Mouse (Mus musculus) retina, postnatal 7 days (tissue): Measurements from ENCODE around the gene Fbxo44.
"Not testable (repeated sequence)": the region's sequence is repeated elsewhere in the genome, so short reads cannot be mapped to it uniquely, and the experiment has no call there.

ENCODE experiments used
- DNase-seq: peaks from one replicate; pipeline ENCODE4 v3.0.0-alpha.2; 2012; ENCODE audit warnings: low read depth, low spot score

The Fbxo44 gene

DNA sequence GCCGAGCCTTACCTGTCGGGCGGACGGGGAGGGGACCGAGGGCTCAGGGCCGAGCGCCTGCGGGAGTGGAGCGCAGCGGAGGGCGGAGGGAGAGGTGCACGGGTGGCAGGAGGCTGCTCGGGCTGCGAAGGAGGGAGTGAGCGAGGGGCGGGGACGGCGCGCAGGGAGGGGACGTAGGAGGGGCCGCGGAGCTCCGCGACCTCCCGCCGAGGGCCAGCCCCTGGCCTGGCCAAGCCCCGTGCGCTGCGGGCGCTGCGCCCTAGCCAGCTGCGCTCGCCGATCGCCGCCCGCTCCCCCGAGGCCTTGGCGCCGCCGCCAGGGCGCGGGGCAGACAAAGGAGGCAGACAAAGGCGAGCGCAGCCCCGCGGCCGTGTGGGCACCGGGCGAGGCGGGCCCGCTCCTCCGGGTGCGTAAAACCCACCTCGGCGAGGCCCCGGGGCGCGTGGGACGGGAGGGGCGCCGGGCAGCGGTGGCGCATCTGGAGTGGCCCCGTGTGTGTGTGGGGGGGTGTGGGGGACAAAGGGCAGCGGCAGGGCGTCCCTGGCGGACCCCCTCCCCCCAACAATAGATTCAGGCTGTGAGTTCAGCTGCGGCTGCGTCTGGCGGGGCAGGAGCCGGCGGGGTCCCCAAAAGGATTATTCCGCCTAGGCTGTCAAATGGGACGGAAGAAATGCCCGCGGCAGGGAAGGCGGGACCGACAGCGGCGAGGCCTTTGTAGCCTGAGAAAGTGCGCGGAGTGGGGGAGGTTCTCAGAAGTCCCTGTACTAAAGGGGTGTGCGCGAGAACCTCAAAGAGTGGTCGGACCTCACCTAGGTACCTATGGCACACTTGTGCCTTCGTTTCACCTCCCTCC lies 29.5 kb downstream of the Fbxo44 start, which contains the start of gene Draxin:
Gene Draxin, minus strand, starts transcription at position 138 of the 853 bp plus-strand sequence.
- DNase-seq, result no peak

- DNase-seq, result no peak
Measured at GRCm38 (mm10) chr4:148130133-148130532, 30.1 kb downstream of the Fbxo44 start, which contains the start of gene Mad2l2. Gene Mad2l2 (plus strand): TSS chr4:148130384.

DNA sequence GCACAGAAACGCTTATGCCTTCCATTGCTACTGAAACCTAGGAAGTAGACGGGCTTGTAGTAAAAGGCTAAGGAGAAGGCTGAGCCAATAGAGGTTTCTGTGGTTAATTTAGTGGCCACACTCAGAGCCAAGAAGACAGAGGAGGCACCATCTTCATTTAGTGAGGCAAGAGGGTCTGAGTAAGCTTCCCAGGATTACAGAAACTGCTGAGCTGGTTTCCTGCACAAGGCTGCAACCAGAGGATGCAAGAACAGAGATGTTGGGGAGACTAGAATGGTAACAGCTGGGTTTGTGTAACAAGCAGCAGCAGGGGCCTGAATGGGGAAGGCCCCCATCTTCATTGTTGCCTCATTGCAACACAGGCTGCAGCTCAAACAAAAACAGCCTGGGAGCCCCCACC lies 31.6 kb downstream of the Fbxo44 start:
- no peak for DNase-seq

DNA sequence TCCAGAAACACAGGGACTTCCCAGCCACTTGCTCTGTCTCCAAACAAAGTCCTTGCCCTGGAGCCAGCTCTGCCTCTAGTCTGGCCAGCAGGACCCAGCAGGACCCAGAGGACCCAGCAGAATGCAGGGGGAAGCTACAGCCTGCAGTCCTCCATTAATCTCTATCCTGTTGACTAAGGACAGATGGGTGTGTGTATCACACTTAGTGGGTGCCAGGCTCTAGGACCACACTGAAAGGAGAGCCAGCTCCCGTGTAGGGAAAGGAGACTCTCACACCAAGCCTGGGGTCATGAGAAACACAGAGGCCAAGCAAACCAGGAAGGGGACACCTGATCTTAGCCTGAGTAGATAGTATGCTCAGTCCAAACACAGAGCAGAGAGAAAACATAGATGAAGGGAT lies 32.0 kb downstream of the Fbxo44 start:
- no peak for DNase-seq

DNA sequence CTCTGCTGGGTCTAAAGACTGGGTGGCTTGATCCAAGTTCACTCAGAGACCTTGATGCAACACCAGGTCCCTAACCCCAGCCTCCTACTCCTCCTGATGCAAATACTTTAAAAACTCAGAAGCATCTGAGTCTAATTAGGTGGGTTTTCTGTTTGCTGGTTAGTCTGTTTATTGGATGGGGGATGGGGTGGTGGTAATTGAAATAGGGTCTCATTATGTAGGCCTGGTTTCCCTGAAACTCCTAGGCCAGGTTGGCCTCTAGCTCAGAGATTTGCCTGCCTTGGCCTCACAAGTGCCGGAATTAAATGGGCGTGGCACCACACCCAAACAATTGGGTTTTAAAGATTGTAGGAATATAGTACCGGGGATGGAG lies 37.6 kb downstream of the Fbxo44 start:
- DNase-seq, result no peak

- DNase-seq, result no peak
Measured at GRCm38 (mm10) chr4:148121982-148122693, 38.1 kb downstream of the Fbxo44 start.

- no peak for DNase-seq
Measured at GRCm38 (mm10) chr4:148121362-148121761, 38.9 kb downstream of the Fbxo44 start.

- DNase-seq, result no peak
Measured at GRCm38 (mm10) chr4:148120555-148120954, 39.7 kb downstream of the Fbxo44 start.

DNA sequence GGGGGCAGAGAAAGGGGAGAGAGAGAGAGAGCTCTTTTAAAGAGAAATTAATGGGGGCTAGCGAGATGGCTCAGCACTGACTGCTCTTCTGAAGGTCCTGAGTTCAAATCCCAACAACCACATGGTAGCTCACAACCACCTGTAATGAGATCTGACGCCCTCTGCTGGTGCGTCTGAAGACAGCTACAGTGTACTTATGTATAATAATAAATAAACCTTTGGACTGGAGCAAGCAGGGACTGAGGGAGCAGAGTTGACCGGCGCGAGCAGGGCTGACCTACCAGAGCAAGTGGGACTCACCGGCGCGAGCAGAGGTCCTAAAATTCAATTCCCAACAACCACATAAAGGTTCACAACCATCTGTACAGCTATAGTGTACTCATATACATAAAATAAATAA lies 40.7 kb downstream of the Fbxo44 start:
- not testable (repeated sequence) for DNase-seq

- no peak for DNase-seq
Measured at GRCm38 (mm10) chr4:148117392-148117791, 42.9 kb downstream of the Fbxo44 start.

DNA sequence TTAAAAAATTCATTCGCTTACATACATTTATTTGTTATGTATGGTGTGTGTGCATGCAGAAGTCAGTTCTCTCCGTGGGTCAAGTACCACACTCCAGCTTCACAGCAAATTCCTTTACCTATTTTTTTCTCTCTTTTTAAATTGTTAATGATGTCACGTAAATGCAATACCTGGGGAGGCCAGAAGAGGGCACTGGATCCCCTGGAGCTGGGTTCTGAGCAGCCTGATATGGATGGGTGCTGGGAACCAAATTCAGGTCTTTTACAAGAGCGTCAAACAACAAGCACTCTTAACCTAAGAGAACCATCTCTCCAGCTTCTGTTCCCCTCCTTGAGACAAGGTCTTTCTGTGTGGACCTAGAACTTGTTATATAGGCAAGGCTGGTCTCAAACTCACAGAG lies 43.6 kb downstream of the Fbxo44 start:
- DNase-seq, result no peak

DNA sequence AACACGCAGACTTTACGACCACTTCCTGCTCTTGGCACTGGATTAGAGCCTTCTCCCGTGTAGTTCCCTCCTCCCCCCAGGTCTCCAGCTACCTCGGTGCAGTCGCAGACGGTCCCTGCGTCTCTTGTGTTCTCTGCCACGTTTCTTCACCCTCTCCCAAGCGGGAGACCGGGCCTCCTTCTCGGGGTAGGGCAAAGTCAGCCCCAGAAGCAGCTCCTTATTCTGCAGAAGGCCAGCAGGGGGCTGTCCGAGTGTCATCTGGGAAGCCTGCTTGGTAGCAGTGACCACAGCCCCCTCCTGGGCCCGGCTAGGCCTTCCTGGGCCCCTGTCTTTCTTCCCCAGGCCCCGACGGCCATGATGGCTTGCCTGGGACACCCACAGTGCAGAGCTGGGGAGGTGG lies 44.8 kb downstream of the Fbxo44 start:
- no peak for DNase-seq

DNA sequence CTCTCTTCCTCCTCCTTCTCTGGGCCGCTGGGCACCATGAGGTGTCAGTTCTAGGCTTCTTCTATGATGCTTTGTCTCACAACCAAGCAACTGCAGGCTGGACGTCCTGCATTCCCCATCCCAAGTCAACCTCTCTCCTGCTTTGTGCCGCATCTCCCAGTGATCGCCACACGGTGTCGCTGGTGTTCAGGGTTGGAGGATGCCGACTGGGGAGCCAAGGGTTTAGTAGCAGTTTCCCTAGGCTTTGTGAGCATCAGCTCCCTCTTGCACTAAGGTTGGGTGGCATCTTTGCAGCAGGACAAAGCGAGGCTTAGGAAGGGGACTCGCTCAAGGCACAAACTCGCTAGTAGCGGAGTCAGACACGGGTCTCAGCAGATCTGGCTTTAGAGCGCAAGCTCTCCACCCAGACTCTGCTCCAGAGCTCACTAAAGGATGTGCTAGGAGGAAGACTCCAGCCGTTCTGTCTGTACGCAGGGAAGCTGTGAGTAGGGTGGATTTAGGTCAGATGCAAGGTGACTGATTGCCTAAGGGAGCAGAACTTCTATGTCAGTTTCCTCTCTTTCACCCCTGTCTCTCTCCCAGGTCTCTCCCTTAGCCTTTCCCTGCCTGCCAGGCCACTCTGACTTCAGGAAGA lies 45.4 kb downstream of the Fbxo44 start:
- peak; percentile 85 for DNase-seq

GRCm38 (mm10) chr4:148112519-148112918 lies 47.8 kb downstream of the Fbxo44 start:
- DNase-seq, result no peak

DNA sequence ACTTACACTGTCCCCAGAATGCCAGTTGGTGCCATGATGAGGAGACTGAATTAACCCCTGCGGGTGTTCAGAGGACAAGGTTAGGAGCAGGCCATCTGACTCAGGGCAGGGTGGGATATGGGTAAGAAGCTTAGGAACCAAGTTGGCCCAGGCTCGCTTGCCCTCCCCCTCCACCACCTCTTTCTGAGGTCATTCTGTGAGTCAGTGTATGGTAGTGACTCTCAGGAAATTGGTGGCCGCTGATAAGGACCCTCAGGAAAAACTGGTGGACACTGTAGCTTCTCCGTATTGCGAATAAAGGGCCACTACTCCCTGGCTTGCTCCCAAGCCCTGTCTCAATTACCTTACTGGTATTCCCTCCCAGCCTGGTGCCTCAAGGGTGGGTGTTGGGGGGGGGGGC lies 51.1 kb downstream of the Fbxo44 start:
- no peak for DNase-seq

- DNase-seq, result no peak
Measured at GRCm38 (mm10) chr4:148108565-148109100, 51.6 kb downstream of the Fbxo44 start.

DNA sequence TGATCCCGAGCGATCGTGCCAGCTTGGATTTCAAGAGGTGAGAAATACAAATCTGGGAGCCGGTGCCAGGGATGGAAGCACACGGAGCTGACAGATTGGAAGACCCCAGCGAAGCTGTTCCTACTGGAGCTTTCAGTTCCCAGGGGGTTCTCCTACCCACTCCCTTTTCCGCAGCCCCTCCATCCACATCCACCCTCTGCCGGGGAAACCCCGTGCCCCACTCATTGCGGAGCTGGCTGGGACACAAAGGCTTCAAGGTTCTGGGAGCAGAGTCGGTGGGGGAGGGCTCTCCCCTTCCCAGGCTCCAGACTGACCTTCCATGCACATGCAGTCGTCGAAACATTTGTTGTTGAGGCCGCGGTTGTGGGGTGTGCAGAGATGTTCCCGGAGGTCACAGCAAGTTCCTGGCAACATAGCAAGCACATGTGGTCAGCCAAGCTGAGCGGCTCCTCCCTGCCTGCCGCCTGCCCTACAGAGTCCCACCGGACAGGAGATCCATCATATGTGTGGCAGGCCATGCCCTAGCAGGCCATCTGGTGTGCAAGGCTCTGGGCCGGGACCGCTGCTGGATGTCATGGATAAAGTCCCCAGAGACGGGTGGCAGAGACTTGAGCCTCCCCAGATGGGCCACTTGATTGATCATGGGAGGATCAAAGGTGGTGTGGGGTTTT lies 52.5 kb downstream of the Fbxo44 start:
- DNase-seq, result no peak

DNA sequence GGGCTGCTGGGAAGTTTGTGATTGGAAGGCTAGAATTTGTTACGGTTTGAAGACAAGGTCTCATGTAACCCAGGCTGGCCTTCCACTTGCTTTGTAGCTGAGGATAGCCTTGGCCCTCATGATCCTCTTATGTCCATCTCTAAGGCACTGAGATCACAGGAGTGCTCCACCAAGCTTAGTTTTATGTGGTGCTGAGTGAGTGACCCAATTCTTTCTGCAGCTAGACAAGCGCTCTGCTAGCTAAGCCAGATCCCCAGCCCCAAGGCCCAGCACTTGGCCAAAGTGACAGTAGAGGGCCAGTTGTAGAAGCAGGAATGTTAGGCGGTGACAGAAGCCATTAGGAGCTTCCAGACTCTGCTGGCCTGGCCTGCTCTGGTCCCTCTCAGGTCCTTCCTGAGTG lies 56.1 kb downstream of the Fbxo44 start:
- no peak for DNase-seq
